Mouse (Mus musculus) erythroid progenitor cell, adult 5-6 weeks (primary cell): Measurements from ENCODE around the gene Tex264. TPM values are rescaled to one million over a fixed set of nuclear protein-coding genes. Genes with fewer than 3 reads are reported as not detected.

Experiments used
- ATAC-seq: replicated peaks from 2 replicates; pipeline ENCODE4 v1.8.0; 2016; ENCODE audit warnings: moderate number of reproducible peaks, mild to moderate bottlenecking, moderate TSS enrichment, inconsistent platforms; ENCODE audit not compliant: poor library complexity, low FRiP score, severe bottlenecking
- total RNA-seq, 2 experiments: library from RNA; stranded (forward) in 1 of 2; stranded (reverse) in 1 of 2; fragments of 150-400 nt in 1 of 2; fragments of 186-747, 209-891 nt in 1 of 2; gene quantifications; 2 replicates each; pipeline versions ENCODE4 v1.2.3 to v1.2.4; 2015 to 2017; ENCODE audit warnings: low replicate concordance in 2 of 2

Gene Tex264
- total RNA-seq (2015; ENCODE audit: low replicate concordance) = 5.0 and 12.2 TPM in 2 replicates
- 1.8 and 23.2 TPM in 2 replicates for total RNA-seq (2017; ENCODE audit: low replicate concordance)

- ATAC-seq = peak; percentile 71
Measured at GRCm38 (mm10) chr9:106685249-106686101, at the start of gene Tex264. TSS of gene Tex264 (minus strand) at chr9:106685927.

GRCm38 (mm10) chr9:106733690-106734089, 48.0 kb upstream of the Tex264 start:
- ATAC-seq = no peak

- ATAC-seq = no peak
Measured at GRCm38 (mm10) chr9:106729416-106729815, 43.7 kb upstream of the Tex264 start.

GRCm38 (mm10) chr9:106726891-106727290, 41.2 kb upstream of the Tex264 start:
- no peak for ATAC-seq

GRCm38 (mm10) chr9:106725435-106725834, 39.7 kb upstream of the Tex264 start:
- no peak for ATAC-seq

- no peak for ATAC-seq
Measured at GRCm38 (mm10) chr9:106724864-106725263, 39.1 kb upstream of the Tex264 start.

- ATAC-seq = no peak
Measured at GRCm38 (mm10) chr9:106716729-106717128, 31.0 kb upstream of the Tex264 start.

- ATAC-seq = no peak
Measured at GRCm38 (mm10) chr9:106716232-106716631, 30.5 kb upstream of the Tex264 start.

GRCm38 (mm10) chr9:106712470-106712869, 26.7 kb upstream of the Tex264 start:
- no peak for ATAC-seq

- no peak for ATAC-seq
Measured at GRCm38 (mm10) chr9:106692973-106693481, 7.3 kb upstream of the Tex264 start.

- no peak for ATAC-seq
Measured at GRCm38 (mm10) chr9:106688834-106689233, 3.1 kb upstream of the Tex264 start.

- ATAC-seq = 0 out of 2 replicates have a peak, but pooled peaks have one; percentile 36
Measured at GRCm38 (mm10) chr9:106686983-106687650, 1.4 kb upstream of the Tex264 start.

GRCm38 (mm10) chr9:106684918-106685248, 844 bp downstream of the Tex264 start:
- ATAC-seq = no peak

- ATAC-seq = no peak
Measured at GRCm38 (mm10) chr9:106684093-106684872, 1.4 kb downstream of the Tex264 start.

GRCm38 (mm10) chr9:106681026-106681425, 4.7 kb downstream of the Tex264 start:
- no peak for ATAC-seq

GRCm38 (mm10) chr9:106678242-106678641, 7.5 kb downstream of the Tex264 start:
- no peak for ATAC-seq

- ATAC-seq = no peak
Measured at GRCm38 (mm10) chr9:106677702-106678101, 8.0 kb downstream of the Tex264 start.

- no peak for ATAC-seq
Measured at GRCm38 (mm10) chr9:106676571-106676970, 9.2 kb downstream of the Tex264 start.

GRCm38 (mm10) chr9:106675965-106676364, 9.8 kb downstream of the Tex264 start:
- no peak for ATAC-seq

GRCm38 (mm10) chr9:106675480-106675879, 10.2 kb downstream of the Tex264 start:
- ATAC-seq = peak; percentile 56; the same call in 1 of the 2 replicates
